ENCODE assay signal across 8 mouse cellular contexts in genomic region chr11:55468012-55468411, GRCm38 (mm10). TPM values are rescaled to one million over a fixed set of nuclear protein-coding genes. Genes with fewer than 3 reads are reported as not detected.
A peak's percentile ranks its signal among the peaks of the same experiment; 100 is the strongest.
DNase-seq lines count a peak whose midpoint lies in the region; ATAC-seq and TF ChIP-seq lines count a peak whose summit lies in the region.

No protein-coding gene starts in this region.

- 0 out of 2 replicates have a peak, but pooled peaks cover 3% of the 10 kb centered on the region for H3K36me3 ChIP-seq in heart, postnatal 0 days (replicated peaks; ENCODE audit: control insufficient read depth, insufficient read depth, low read length)
- H3K36me3 ChIP-seq in midbrain, embryonic 14.5 days (ENCODE audit: control insufficient read depth, insufficient read depth, low read length): peaks cover 3% of the 10 kb centered on the region

- TF ChIP-seq POLR2A in bone marrow macrophage, adult 2 months (IDR thresholded peaks at IDR 0.05; ENCODE audit: borderline replicate concordance, low read depth, low read length): no peak

- no peaks in the 10 kb centered on the region for H3K27me3 ChIP-seq in heart, postnatal 0 days (ENCODE audit: control insufficient read depth, insufficient read depth, low read length)
- no peaks in the 10 kb centered on the region for H3K27me3 ChIP-seq in midbrain, embryonic 14.5 days (ENCODE audit: control insufficient read depth, insufficient read depth, low read length)

- peak overlapping the region; percentile 58 for H3K4me2 ChIP-seq in heart, postnatal 0 days (ENCODE audit: low read depth, low read length)
- peak overlapping the region; percentile 76 for H3K4me2 ChIP-seq in midbrain, embryonic 14.5 days (ENCODE audit: low read length)

- H3K9me3 ChIP-seq in heart, postnatal 0 days (replicated peaks; ENCODE audit: control insufficient read depth, low read length): no peaks in the 10 kb centered on the region
- no peaks in the 10 kb centered on the region for H3K9me3 ChIP-seq in midbrain, embryonic 14.5 days (ENCODE audit: control insufficient read depth, low read length)

- peak overlapping the region; percentile 97 for H3K27ac ChIP-seq in bone marrow macrophage, adult 2 months (ENCODE audit: insufficient read depth, low read depth, low read length)
- peak overlapping the region; percentile 88 for H3K27ac ChIP-seq in heart, postnatal 0 days (ENCODE audit: low read depth)
- H3K27ac ChIP-seq in midbrain, embryonic 14.5 days (replicated peaks; ENCODE audit: low read depth, low read length): peak overlapping the region; percentile 83

- intact Hi-C loops in left cerebral cortex, postnatal 14 days (cut with DNase I): no loop called here

- 0 out of 2 replicates have a peak, but pooled peaks have one; percentile 1 for TF ChIP-seq CTCF in bone marrow macrophage, adult 2 months (IDR thresholded peaks at IDR 0.05; ENCODE audit: low read depth, low read length)
- TF ChIP-seq CTCF in heart, postnatal 0 days (IDR thresholded peaks at IDR 0.05; ENCODE audit: low read depth): no peak

- no peak for ATAC-seq in heart, postnatal 0 days (ENCODE audit: insufficient read depth, low read depth)
- ATAC-seq in midbrain, embryonic 14.5 days (ENCODE audit: low FRiP score, low TSS enrichment): no peak

- TF ChIP-seq EP300 in heart, postnatal 0 days (IDR thresholded peaks at IDR 0.05; ENCODE audit: low read depth): no peak

- peaks cover 15% of the 10 kb centered on the region for H3K4me1 ChIP-seq in bone marrow macrophage, adult 2 months (ENCODE audit: control insufficient read depth, insufficient read depth, low read length)
- peaks cover 18% of the 10 kb centered on the region for H3K4me1 ChIP-seq in heart, postnatal 0 days (ENCODE audit: control insufficient read depth, insufficient read depth)
- H3K4me1 ChIP-seq in midbrain, embryonic 14.5 days (ENCODE audit: control insufficient read depth, insufficient read depth, low read length): peaks cover 17% of the 10 kb centered on the region

- H3K9ac ChIP-seq in heart, postnatal 0 days (replicated peaks; ENCODE audit: low read depth, low read length): peak overlapping the region; percentile 50; the same call in 1 of the 2 replicates
- H3K9ac ChIP-seq in midbrain, embryonic 14.5 days (replicated peaks; ENCODE audit: low read length): peak overlapping the region; percentile 63

- DNase-seq in cerebellum, adult 11-12 months: peak; percentile 46
- DNase-seq in cerebellum, postnatal 10 days: no peak
- no peak for DNase-seq in heart, postnatal 0 days (ENCODE audit: low spot score)
- DNase-seq in kidney, postnatal 36 days: peak; percentile 86 to 93
- no peak for DNase-seq in midbrain, embryonic 14.5 days
- DNase-seq in left cerebral cortex, adult 18-20 months (ENCODE audit: low spot score in 2 of 2): no peak
- DNase-seq in left cerebral cortex, postnatal 14 days (ENCODE audit: low spot score in 2 of 2): no peak

- peak overlapping the region; percentile 74 for H3K4me3 ChIP-seq in bone marrow macrophage, adult 2 months (ENCODE audit: insufficient read depth, low read length)
- H3K4me3 ChIP-seq in heart, postnatal 0 days (ENCODE audit: low read depth, low read length): peak overlapping the region; percentile 49; the same call in 1 of the 2 replicates
- H3K4me3 ChIP-seq in midbrain, embryonic 14.5 days (replicated peaks; ENCODE audit: low read depth, low read length): peak overlapping the region; percentile 46; the same call in 1 of the 2 replicates

- 66% methylated on average over 10 of the region's 10 CpGs for WGBS in heart, postnatal 0 days
- WGBS in midbrain, embryonic 14.5 days: 51% methylated on average over 10 of the region's 10 CpGs

RNA-seq across cellular contexts. Expression of gene G3bp1, which starts 1.5 kb away (rescaled TPM):
- polyA plus RNA-seq in bone marrow macrophage, adult 2 months (2012; ENCODE audit: insufficient read depth, insufficient read length, missing spikeins): 29.4 and 32.0 TPM in 2 replicates
- 48.5 and 70.6 TPM in 2 replicates for total RNA-seq in heart, postnatal 0 days (2014; rRNA removed; ENCODE audit: low replicate concordance)
- 58.0 and 59.4 TPM in 2 replicates for polyA plus RNA-seq in heart, postnatal 0 days (2015; fragmentation: Nextera tagmentation; extraction: Ambion mirVana)
- polyA plus RNA-seq in midbrain, embryonic 14.5 days (2014; fragmentation: Nextera tagmentation; extraction: Ambion mirVana): 83.6 and 125 TPM in 2 replicates
- total RNA-seq in left cerebral cortex, adult 18-20 months (2021): 10 to 100 TPM; 34.4 to 35.7 TPM
- total RNA-seq in left cerebral cortex, postnatal 14 days (2021): 10 to 100 TPM; 38.1 to 38.8 TPM

RNA-seq across cellular contexts. Expression of gene Atox1, which starts 7.0 kb away (rescaled TPM):
- polyA plus RNA-seq in bone marrow macrophage, adult 2 months (2012; ENCODE audit: insufficient read depth, insufficient read length, missing spikeins): 363 and 383 TPM in 2 replicates
- total RNA-seq in heart, postnatal 0 days (2014; rRNA removed; ENCODE audit: low replicate concordance): 262 and 340 TPM in 2 replicates
- 346 and 351 TPM in 2 replicates for polyA plus RNA-seq in heart, postnatal 0 days (2015; fragmentation: Nextera tagmentation; extraction: Ambion mirVana)
- 244 and 294 TPM in 2 replicates for polyA plus RNA-seq in midbrain, embryonic 14.5 days (2014; fragmentation: Nextera tagmentation; extraction: Ambion mirVana)
- 100 to 1,000 TPM in 1 of 2 experiments, 10 to 100 TPM in 1; 84.3 to 103 TPM for total RNA-seq in left cerebral cortex, adult 18-20 months (2021)
- 100 to 1,000 TPM; 123 to 140 TPM for total RNA-seq in left cerebral cortex, postnatal 14 days (2021)

RNA-seq across cellular contexts. Expression of gene Sparc, which starts 45.0 kb away (rescaled TPM):
- 18.5 and 22.0 TPM in 2 replicates for polyA plus RNA-seq in bone marrow macrophage, adult 2 months (2012; ENCODE audit: insufficient read depth, insufficient read length, missing spikeins)
- 829 and 887 TPM in 2 replicates for total RNA-seq in heart, postnatal 0 days (2014; rRNA removed; ENCODE audit: low replicate concordance)
- 1,674 and 1,711 TPM in 2 replicates for polyA plus RNA-seq in heart, postnatal 0 days (2015; fragmentation: Nextera tagmentation; extraction: Ambion mirVana)
- polyA plus RNA-seq in midbrain, embryonic 14.5 days (2014; fragmentation: Nextera tagmentation; extraction: Ambion mirVana): 240 and 427 TPM in 2 replicates
- 100 to 1,000 TPM; 174 to 202 TPM for total RNA-seq in left cerebral cortex, adult 18-20 months (2021)
- total RNA-seq in left cerebral cortex, postnatal 14 days (2021): 100 to 1,000 TPM; 371 to 390 TPM

Comparison
In these comparisons a context has a peak if more than half of its experiments do, and no peak if none do; other contexts are left out.
1. DNase-seq: peak in cerebellum, adult 11-12 months (single experiment) and kidney, postnatal 36 days (2 of 2); none in cerebellum, postnatal 10 days (0 of 2), heart, postnatal 0 days (single experiment), midbrain, embryonic 14.5 days (single experiment), left cerebral cortex, adult 18-20 months (0 of 2) and left cerebral cortex, postnatal 14 days (0 of 2).
2. Peak in every context shown above with its lines, with median percentiles within 50 percentile points of each other: H3K27ac ChIP-seq and H3K4me3 ChIP-seq.